Mouse (Mus musculus) layer of hippocampus, adult 8-10 months (tissue): ENCODE results near the gene Olfr1128. TPM values are rescaled to one million over a fixed set of nuclear protein-coding genes. Genes with fewer than 3 reads are reported as not detected.
"Not testable (repeated sequence)": the region's sequence is repeated elsewhere in the genome, so short reads cannot be mapped to it uniquely, and the experiment has no call there.

Experiments
- DNase-seq, 2 experiments: peaks; one replicate each; pipeline ENCODE4 v3.0.0; 2022; ENCODE audit warnings: low spot score in 2 of 2
- total RNA-seq, 4 experiments: library from RNA; stranded (reverse); gene quantifications; 2 replicates each; pipeline ENCODE4 v1.2.4; 2022

The Olfr1128 gene
- total RNA-seq = not detected

DNA sequence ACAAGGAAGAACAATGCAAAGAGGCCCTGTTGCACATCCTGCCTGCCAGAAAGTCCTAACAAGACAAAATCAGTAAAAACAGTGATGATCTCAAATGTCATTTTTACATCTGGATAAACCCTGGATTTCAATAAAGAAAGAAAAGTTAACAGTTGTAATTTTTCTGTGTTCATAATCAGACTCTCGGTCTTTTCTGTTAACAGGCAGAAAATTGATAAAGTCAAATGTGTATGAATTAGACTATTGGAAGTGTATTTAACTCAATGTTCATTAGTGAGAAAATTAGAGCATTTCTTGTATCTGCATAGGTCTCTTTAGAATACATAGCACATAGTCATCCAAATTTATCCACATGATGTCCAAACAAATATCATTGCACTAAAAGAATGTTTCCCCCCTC, at the start of gene Olfr1128:
Gene Olfr1128, minus strand, starts transcription at position 101 of the 400 bp plus-strand sequence.
- DNase-seq = no peak

GRCm38 (mm10) chr2:87573602-87574001, 28.3 kb upstream of the Olfr1128 start, which contains the start of gene Olfr1129:
TSS of gene Olfr1129 (plus strand) at chr2:87573902.
- DNase-seq = not testable (repeated sequence)

GRCm38 (mm10) chr2:87534826-87535225, 10.5 kb downstream of the Olfr1128 start:
- DNase-seq = no peak

DNA sequence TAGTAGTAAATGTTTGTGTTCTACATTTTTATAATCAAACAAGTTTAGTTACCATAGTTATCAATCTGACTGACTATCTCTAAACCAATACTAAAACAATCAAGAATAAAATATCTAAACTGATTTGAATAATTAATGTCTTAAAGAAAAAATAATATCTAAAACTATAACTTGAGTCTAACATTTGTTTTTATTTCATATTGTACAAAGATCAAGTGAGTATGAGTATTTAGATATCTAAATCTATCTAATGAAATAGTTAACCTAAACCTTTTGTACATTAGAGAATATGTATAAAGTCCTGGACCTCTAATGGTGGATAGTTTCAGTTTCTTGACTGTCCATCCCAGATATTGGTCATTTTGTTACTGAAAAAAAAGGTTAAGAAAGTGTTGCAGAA, 13.8 kb downstream of the Olfr1128 start, which contains the start of gene Olfr153:
Gene Olfr153, plus strand, starts transcription at position 301 of the 400 bp plus-strand sequence.
- DNase-seq = no peak

DNA sequence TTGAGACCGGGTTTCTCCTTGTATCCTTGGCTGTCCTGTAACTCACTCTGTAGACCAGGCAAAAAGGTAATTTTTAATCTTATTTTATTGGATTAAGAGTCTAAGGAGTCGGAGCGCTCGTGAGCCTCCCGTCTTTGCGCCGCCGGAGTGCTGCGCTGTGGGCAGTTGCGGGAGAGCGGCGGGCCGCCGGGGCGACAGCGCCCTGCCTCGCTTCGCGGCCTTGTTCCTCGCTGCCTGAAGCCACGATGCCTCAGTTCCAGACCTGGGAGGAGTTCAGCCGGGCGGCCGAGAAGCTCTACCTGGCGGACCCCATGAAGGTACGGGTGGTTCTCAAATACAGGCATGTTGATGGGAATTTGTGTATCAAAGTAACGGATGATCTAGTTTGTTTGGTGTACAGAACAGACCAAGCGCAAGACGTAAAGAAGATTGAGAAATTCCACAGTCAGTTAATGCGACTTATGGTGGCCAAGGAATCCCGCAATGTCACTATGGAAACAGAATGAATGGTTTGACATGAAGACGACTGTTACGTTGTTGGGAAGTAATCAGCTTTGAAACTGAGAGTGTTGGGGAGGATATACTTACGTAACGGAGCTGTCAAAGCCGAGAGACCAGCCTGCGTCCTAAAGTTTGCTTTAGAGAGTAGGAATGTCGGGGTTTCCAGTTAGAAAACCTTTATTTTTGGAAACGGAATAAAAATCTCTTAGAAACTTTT, 19.3 kb downstream of the Olfr1128 start:
- DNase-seq = peak; percentile 2 to 9

- DNase-seq = no peak
Observed at GRCm38 (mm10) chr2:87520651-87521050, 24.7 kb downstream of the Olfr1128 start.

- DNase-seq = no peak
Observed at GRCm38 (mm10) chr2:87516581-87516980, 28.8 kb downstream of the Olfr1128 start.

- no peak for DNase-seq
Observed at GRCm38 (mm10) chr2:87515457-87516060, 29.8 kb downstream of the Olfr1128 start.

DNA sequence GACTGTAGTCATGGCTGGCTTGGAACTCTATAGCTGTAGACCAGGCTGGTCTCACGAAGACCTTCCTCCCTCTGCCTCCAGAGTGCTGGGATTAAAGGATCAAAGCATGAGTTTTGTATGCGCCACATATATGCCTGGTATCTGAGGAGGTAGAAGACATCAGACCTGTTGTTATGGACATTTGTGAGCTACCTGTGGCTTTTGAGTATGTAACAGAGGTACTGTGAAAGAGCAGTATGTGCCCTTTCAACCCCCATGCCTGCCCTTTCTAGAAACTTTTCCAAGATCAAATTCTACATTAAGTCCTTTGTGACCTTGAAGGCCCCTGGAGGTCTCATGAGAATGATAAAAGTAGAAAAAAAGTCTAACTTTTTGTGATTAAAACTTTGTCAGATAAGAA, 30.3 kb downstream of the Olfr1128 start:
- DNase-seq = no peak

GRCm38 (mm10) chr2:87506265-87506664, 39.1 kb downstream of the Olfr1128 start, which contains the start of gene Pramel6:
TSS of gene Pramel6 (plus strand) at chr2:87506565.
- no peak for DNase-seq

- not testable (repeated sequence) for DNase-seq
Observed at GRCm38 (mm10) chr2:87496993-87497392, 48.3 kb downstream of the Olfr1128 start, which contains the start of gene Pramel7. TSS of gene Pramel7 (minus strand) at chr2:87497093.

Other genes with a start within 250 kb of the Olfr1128 start
- gene Olfr1118, start 238.0 kb downstream of the Olfr1128 start, total RNA-seq = not detected
- gene Olfr1120, start 190.7 kb downstream of the Olfr1128 start, total RNA-seq = not detected
- gene Olfr1121, start 175.6 kb downstream of the Olfr1128 start, total RNA-seq = not detected
- under 1 TPM in 3 of 4 experiments, not detected in 1; 0.09 to 0.14 (median 0.10) TPM for gene Olfr1122, start 159.7 kb downstream of the Olfr1128 start, total RNA-seq
- gene Olfr1123, start 128.9 kb downstream of the Olfr1128 start, total RNA-seq = not detected
- gene Olfr1124, start 115.3 kb downstream of the Olfr1128 start, total RNA-seq = not detected
- gene Olfr1126, start 91.6 kb downstream of the Olfr1128 start, total RNA-seq = not detected
- gene Pramel7, start 48.4 kb downstream of the Olfr1128 start, total RNA-seq = not detected
- gene Pramel6, start 39.0 kb downstream of the Olfr1128 start, total RNA-seq = not detected
- under 1 TPM in 2 of 4 experiments, not detected in 2; 0.33 to 0.49 TPM for gene Olfr153, start 13.7 kb downstream of the Olfr1128 start, total RNA-seq
- gene Olfr1129, start 28.4 kb upstream of the Olfr1128 start, total RNA-seq = not detected
- not detected for gene Olfr1130, start 60.7 kb upstream of the Olfr1128 start, total RNA-seq
- gene Olfr1131, start 81.6 kb upstream of the Olfr1128 start, total RNA-seq = not detected
- gene Olfr1132, start 92.0 kb upstream of the Olfr1128 start, total RNA-seq = not detected
- not detected for gene Olfr1133, start 101.8 kb upstream of the Olfr1128 start, total RNA-seq
- not detected for gene Olfr1134, start 112.9 kb upstream of the Olfr1128 start, total RNA-seq
- gene Olfr1135, start 128.1 kb upstream of the Olfr1128 start, total RNA-seq = not detected
- not detected for gene Olfr1136, start 148.4 kb upstream of the Olfr1128 start, total RNA-seq
- gene Olfr1137, start 167.6 kb upstream of the Olfr1128 start, total RNA-seq = not detected
- not detected for gene Olfr1138, start 194.4 kb upstream of the Olfr1128 start, total RNA-seq
- not detected for gene Olfr1140, start 198.2 kb upstream of the Olfr1128 start, total RNA-seq
- not detected for gene Olfr1141, start 208.4 kb upstream of the Olfr1128 start, total RNA-seq
- gene Olfr152, start 233.9 kb upstream of the Olfr1128 start, total RNA-seq = not detected